Mouse (Mus musculus) ES-Bruce4 (cell line): ENCODE measurements around the gene Grsf1. TPM values are rescaled to one million over a fixed set of nuclear protein-coding genes. Genes with fewer than 3 reads are reported as not detected.

Experiments used
- H3K27ac ChIP-seq: 2 replicates; pipeline ENCODE4 v1.5.1; 2012; ENCODE audit warnings: low read length, inconsistent platforms; ENCODE audit not compliant: insufficient read depth
- H3K27me3 ChIP-seq: 2 replicates; pipeline ENCODE4 v1.6.1; 2012; ENCODE audit warnings: mild to moderate bottlenecking, low read length, inconsistent platforms; ENCODE audit not compliant: control insufficient read depth, poor library complexity, insufficient read depth, severe bottlenecking
- H3K36me3 ChIP-seq: 2 replicates; pipeline ENCODE4 v1.6.1; 2012; ENCODE audit warnings: inconsistent platforms, mild to moderate bottlenecking, low read length, moderate library complexity; ENCODE audit not compliant: control insufficient read depth, poor library complexity, insufficient read depth, severe bottlenecking
- H3K4me1 ChIP-seq: one replicate; pipeline ENCODE4 v1.8.1; 2011; ENCODE audit warnings: low read length; ENCODE audit not compliant: control insufficient read depth, insufficient read depth
- H3K4me3 ChIP-seq: 2 replicates; pipeline ENCODE4 v1.5.1; 2011; ENCODE audit warnings: low read depth, mild to moderate bottlenecking, low read length
- H3K9ac ChIP-seq: 2 replicates; pipeline ENCODE4 v1.6.1; 2012; ENCODE audit warnings: low read depth, mild to moderate bottlenecking, inconsistent platforms; ENCODE audit not compliant: poor library complexity, severe bottlenecking
- H3K9me3 ChIP-seq: replicated peaks from 2 replicates; pipeline ENCODE4 v1.6.1; 2012; ENCODE audit warnings: mild to moderate bottlenecking, low read length, inconsistent platforms; ENCODE audit not compliant: control insufficient read depth, poor library complexity, insufficient read depth, severe bottlenecking
- CTCF ChIP-seq: IDR thresholded peaks from one replicate; pipeline ENCODE4 v1.8.1; 2011; ENCODE audit warnings: low read depth, low read length
- EP300 ChIP-seq: IDR thresholded peaks from 2 replicates; pipeline ENCODE4 v1.6.1; 2011; ENCODE audit warnings: low read depth, low read length; ENCODE audit not compliant: insufficient read depth
- POLR2A ChIP-seq: IDR thresholded peaks from one replicate; pipeline ENCODE4 v1.8.1; 2011; ENCODE audit warnings: low read length; ENCODE audit not compliant: insufficient read depth
- polyA plus RNA-seq: library from polyadenylated mRNA; stranded (reverse); fragments of >200 nt; gene quantifications from 2 replicates; pipeline ENCODE4 v1.2.4, GENCODE M21; 2011; ENCODE audit warnings: low read depth; ENCODE audit not compliant: missing spikeins, insufficient read depth, insufficient read length

Gene Grsf1
- polyA plus RNA-seq, 1 experiment = 139 TPM

DNA sequence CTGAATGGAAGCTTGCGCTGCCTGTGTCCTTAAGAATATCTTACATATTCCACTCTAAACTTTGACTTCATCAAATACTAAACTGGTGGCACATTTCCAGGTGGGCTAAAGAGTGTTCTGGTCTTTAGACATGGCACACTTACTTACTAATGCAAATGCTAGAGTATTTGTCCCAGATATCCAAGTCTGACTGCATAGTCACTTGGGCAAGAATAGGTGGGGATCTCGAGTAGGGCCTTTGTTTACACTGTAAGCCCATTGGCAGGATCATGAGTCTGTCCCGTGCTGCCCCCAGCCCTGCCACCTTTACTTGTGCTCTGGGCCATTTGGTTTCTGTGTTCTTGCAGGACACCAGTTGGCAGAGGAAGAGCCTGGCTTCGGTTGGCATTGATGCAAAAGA is 59.0 kb downstream of the Grsf1 start:
- H3K27ac ChIP-seq = no peak overlapping the region
- H3K9ac ChIP-seq = no peak overlapping the region
- no peaks in the 10 kb centered on the region for H3K27me3 ChIP-seq
- H3K9me3 ChIP-seq = no peaks in the 10 kb centered on the region
- no peak for TF ChIP-seq CTCF
- TF ChIP-seq EP300 = no peak
- TF ChIP-seq POLR2A = no peak
- H3K4me1 ChIP-seq = no peaks in the 10 kb centered on the region
- H3K4me3 ChIP-seq = no peak overlapping the region
- peaks cover 5% of the 10 kb centered on the region for H3K36me3 ChIP-seq

DNA sequence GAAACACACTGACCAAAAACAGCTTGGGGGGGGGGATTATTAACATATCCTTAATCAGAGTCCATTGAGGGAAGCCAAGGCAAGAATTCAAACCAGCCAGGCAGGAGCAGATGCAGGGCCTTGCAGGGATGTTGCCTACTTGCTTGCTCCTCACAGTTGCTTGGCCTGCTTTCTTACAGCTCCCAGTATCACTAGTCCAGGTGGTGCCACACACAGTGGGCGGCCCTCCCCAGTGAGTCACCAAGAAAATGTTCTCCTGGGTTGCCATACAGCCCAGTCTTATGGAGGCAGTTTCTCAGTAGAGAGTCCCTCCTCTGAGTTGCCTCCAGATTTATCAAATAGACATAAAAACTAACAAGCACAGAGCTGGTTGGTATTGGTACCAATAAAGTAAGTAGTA is 61.8 kb downstream of the Grsf1 start:
- TF ChIP-seq POLR2A (no peak), EP300 (no peak), CTCF (no peak)
- H3K9me3 ChIP-seq = no peaks in the 10 kb centered on the region
- no peaks in the 10 kb centered on the region for H3K27me3 ChIP-seq
- H3K36me3 ChIP-seq = peaks cover 2% of the 10 kb centered on the region; the same call in 1 of the 2 replicates
- H3K27ac ChIP-seq = no peak overlapping the region
- H3K9ac ChIP-seq = no peak overlapping the region
- no peak overlapping the region for H3K4me3 ChIP-seq
- no peaks in the 10 kb centered on the region for H3K4me1 ChIP-seq

Other genes starting within 250 kb of the Grsf1 start
- gene Ambn, start 220.2 kb downstream of the Grsf1 start, polyA plus RNA-seq = not detected in 2 replicates
- gene Enam, start 188.2 kb downstream of the Grsf1 start, polyA plus RNA-seq = not detected in 2 replicates
- gene Jchain, start 148.3 kb downstream of the Grsf1 start, polyA plus RNA-seq = not detected in 2 replicates
- gene Utp3, start 121.7 kb downstream of the Grsf1 start, polyA plus RNA-seq = 100.0 and 108 TPM in 2 replicates
- 30.1 and 30.6 TPM in 2 replicates for gene Rufy3, start 111.1 kb downstream of the Grsf1 start, polyA plus RNA-seq
- 22.6 and 26.1 TPM in 2 replicates for gene Mob1b, start 44.7 kb upstream of the Grsf1 start, polyA plus RNA-seq
- 39.0 and 41.2 TPM in 2 replicates for gene Dck, start 88.8 kb upstream of the Grsf1 start, polyA plus RNA-seq
- gene Slc4a4, start 210.6 kb upstream of the Grsf1 start, polyA plus RNA-seq = 8.3 and 8.5 TPM in 2 replicates